Mouse (Mus musculus) intestine, embryonic 16.5 days (tissue): Measurements from ENCODE around the gene Ttll13. TPM values are rescaled to one million over a fixed set of nuclear protein-coding genes. Genes with fewer than 3 reads are reported as not detected.

Source experiments
- ATAC-seq: fragments of 200-750 bp; cut with Nextera tagmentation; 2 replicates; pipeline ENCODE4 v1.8.0; 2017; ENCODE audit warnings: moderate TSS enrichment, moderate library complexity
- H3K27ac ChIP-seq: fragments of 300-500 bp; sonication (generic); 2 replicates; pipeline ENCODE4 v1.5.1; 2014; ENCODE audit warnings: mild to moderate bottlenecking, low read length
- H3K27me3 ChIP-seq: fragments of 300-500 bp; sonication (generic); replicated peaks from 2 replicates; pipeline ENCODE4 v1.6.1; 2014; ENCODE audit warnings: low read length, control low read depth, mixed read lengths; ENCODE audit not compliant: control insufficient read depth, insufficient read depth
- H3K36me3 ChIP-seq: fragments of 300-500 bp; sonication (generic); 2 replicates; pipeline ENCODE4 v1.6.1; 2014; ENCODE audit warnings: low read length, control low read depth; ENCODE audit not compliant: control insufficient read depth, insufficient read depth
- H3K4me1 ChIP-seq: fragments of 300-500 bp; sonication (generic); 2 replicates; pipeline ENCODE4 v1.6.1; 2014; ENCODE audit warnings: low read length, control low read depth, mixed read lengths; ENCODE audit not compliant: control insufficient read depth, insufficient read depth
- H3K4me2 ChIP-seq: fragments of 300-500 bp; sonication (generic); 2 replicates; pipeline ENCODE4 v1.6.1; 2014; ENCODE audit warnings: low read depth, low read length, control low read depth
- H3K4me3 ChIP-seq: fragments of 300-500 bp; sonication (generic); 2 replicates; pipeline ENCODE4 v1.5.1; 2014; ENCODE audit warnings: mild to moderate bottlenecking, low read length
- H3K9ac ChIP-seq: fragments of 300-500 bp; sonication (generic); 2 replicates; pipeline ENCODE4 v1.6.1; 2014; ENCODE audit warnings: low read depth, low read length
- H3K9me3 ChIP-seq: fragments of 300-500 bp; sonication (generic); 2 replicates; pipeline ENCODE4 v1.6.1; 2016; ENCODE audit warnings: low read length, control low read depth; ENCODE audit not compliant: control insufficient read depth
- WGBS: fragments of 180-500 bp; shearing (Covaris S2); extraction: QIAGEN DNeasy Blood & Tissue Kit; methylation state at CpG from one replicate; pipeline ENCODE4 v1.1.7; 2014; 5-methylcytosine and 5-hydroxymethylcytosine counted together
- polyA plus RNA-seq: library from polyadenylated mRNA; unstranded; fragments of >200 nt; fragmentation: Nextera tagmentation; extraction: Ambion mirVana; gene quantifications from 2 replicates; pipeline ENCODE4 v1.2.1, GENCODE M21; 2015

The Ttll13 gene
- 0.56 and 0.69 TPM in 2 replicates for polyA plus RNA-seq

DNA sequence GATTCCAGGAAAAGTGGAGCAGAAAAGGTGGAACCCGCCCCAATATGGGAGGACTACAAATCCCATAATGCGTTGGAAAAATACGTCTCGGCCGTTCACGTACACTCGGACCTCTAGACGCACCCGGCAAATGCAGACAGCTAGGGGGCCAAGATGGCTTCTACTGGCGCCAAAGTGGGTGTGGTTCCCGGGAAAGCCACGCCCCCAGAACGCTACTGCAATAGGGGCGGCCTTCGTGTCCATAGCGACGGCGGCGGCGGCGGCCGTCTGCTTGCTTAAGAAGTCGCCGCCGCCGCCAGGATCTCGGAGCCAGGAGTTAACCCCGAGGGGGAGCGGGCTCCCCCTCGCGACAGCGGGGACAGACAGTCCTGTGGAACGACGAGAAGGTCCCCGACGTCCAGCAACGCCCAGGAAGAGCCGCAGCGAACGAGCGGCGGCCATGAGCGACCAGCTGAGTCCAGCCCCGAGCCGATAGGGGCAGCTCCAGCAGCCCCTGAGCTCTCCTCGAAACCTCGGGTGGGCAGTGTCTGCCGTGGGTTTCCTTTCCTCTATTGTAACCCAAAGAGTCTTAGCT is at the start of gene Ttll13:
Gene Ttll13, plus strand, starts transcription at position 229 of the 574 bp plus-strand sequence.
- Histone ChIP-seq H3K4me1 (0 out of 2 replicates have a peak, but pooled peaks cover 3% of the 10 kb centered on the region), H3K27me3 (no peaks in the 10 kb centered on the region), H3K4me3 (peak within 1 kb of the TSS; percentile 66), H3K27ac (peak within 1 kb of the TSS; percentile 77), H3K36me3 (no peaks in the 10 kb centered on the region), H3K9me3 (no peaks in the 10 kb centered on the region), H3K4me2 (peak within 1 kb of the TSS; percentile 73), H3K9ac (peak within 1 kb of the TSS; percentile 77)
- under 1% methylated on average over 48 of the region's 48 CpGs for WGBS
- ATAC-seq, result peak; percentile 97

DNA sequence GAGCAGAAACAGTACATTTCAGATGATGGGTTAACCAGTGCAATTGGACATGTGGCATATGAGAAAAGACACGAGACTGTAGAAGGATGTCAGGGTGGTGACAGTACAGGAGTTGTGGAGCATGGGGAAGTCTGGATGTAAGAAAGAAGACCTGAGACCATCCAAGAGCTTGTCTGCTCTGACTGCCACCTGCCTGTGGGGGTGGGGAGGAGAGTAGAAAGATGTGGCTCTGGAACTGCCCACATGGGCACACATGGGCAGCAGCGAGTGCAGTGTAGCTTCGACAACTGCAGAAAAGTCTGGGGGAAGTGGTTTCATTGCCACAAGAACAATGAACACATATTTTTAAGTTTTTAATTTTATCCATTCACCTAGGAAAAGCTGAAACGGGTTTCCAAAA is 48.8 kb upstream of the Ttll13 start:
- Histone ChIP-seq H3K27ac (peak overlapping the region; percentile 96), H3K4me2 (peak overlapping the region; percentile 69), H3K4me1 (peaks cover 43% of the 10 kb centered on the region), H3K9ac (peak overlapping the region; percentile 86), H3K27me3 (no peaks in the 10 kb centered on the region), H3K9me3 (no peaks in the 10 kb centered on the region), H3K4me3 (peak overlapping the region; percentile 85), H3K36me3 (no peaks in the 10 kb centered on the region)
- ATAC-seq, result no peak
- 10% methylated on average over 4 of the region's 4 CpGs for WGBS

DNA sequence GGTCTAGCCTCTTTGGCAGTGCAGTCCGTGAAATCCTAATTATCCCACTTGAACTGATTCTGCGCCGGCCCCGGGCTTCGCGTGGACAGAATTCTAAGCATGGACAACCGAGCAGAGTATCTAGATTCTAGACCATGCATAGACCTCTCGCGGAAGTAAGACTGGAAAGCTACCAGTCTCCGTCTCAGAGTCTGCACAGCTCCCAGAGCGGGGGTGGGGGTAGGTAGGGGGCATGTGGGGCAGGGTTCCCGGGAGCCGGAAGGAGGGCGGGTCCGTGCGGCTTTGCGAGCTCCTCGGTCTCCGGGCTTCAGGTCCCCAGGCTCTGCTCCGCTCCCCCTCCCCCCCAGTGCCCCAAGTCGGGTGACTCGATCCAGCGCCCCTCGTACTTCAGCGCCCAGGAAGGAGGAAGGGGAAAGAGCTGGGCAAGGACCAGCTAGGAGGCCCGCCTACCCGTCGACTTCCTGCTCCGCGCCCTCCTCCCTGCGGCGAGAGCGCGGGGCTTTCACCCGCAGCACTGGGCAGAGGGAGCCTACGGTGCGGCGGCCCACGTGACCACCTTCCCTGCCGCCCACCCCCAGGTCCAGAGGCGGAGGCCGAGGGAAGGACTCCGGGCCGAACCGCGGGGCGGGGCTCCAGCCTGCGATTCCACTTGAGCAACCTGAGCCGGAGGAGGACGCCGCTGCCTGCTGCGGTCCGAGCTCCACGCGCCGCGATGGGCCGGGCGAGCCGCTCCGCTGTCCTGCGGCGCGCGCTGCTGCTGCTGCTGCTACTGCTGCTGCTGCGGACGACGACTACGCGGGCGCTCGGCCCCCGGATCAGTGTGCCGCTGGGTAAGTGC is 48.0 kb upstream of the Ttll13 start:
- H3K4me3 ChIP-seq, result peak overlapping the region; percentile 85
- peak overlapping the region; percentile 86 for H3K9ac ChIP-seq
- H3K4me2 ChIP-seq, result peak overlapping the region; percentile 69
- peak overlapping the region; percentile 96 for H3K27ac ChIP-seq
- under 1% methylated on average over 67 of the region's 74 CpGs for WGBS
- H3K9me3 ChIP-seq, result no peaks in the 10 kb centered on the region
- H3K4me1 ChIP-seq, result peaks cover 42% of the 10 kb centered on the region
- ATAC-seq, result peak; percentile 92
- no peaks in the 10 kb centered on the region for H3K36me3 ChIP-seq
- no peaks in the 10 kb centered on the region for H3K27me3 ChIP-seq

DNA sequence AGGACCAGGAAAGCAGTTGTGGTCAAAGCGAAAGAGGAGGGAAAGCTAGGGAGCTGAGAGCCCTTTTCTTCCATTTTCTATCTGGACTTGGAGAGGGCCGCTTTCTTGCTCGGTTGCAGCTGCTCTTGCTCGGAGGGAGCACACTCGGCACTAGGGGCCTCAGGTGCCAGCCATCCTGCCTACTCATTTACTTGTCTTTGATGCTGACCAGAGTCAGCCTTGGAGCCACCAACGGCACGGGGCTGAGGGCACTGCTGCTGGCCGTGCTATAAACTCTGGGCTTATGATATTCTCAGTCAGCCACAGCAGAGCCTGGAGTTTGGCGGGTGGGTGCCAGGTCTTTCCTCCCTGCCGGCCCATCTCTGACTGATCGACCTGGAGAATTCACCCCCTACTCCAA is 47.3 kb upstream of the Ttll13 start:
- H3K27ac ChIP-seq, result peak overlapping the region; percentile 96
- peak overlapping the region; percentile 85 for H3K4me3 ChIP-seq
- H3K36me3 ChIP-seq, result no peaks in the 10 kb centered on the region
- peak overlapping the region; percentile 86 for H3K9ac ChIP-seq
- no peaks in the 10 kb centered on the region for H3K9me3 ChIP-seq
- WGBS, result 1% methylated on average over 11 of the region's 11 CpGs
- peak overlapping the region; percentile 69 for H3K4me2 ChIP-seq
- peaks cover 48% of the 10 kb centered on the region for H3K4me1 ChIP-seq
- peak; percentile 17; the same call in 1 of the 2 replicates for ATAC-seq
- no peaks in the 10 kb centered on the region for H3K27me3 ChIP-seq

DNA sequence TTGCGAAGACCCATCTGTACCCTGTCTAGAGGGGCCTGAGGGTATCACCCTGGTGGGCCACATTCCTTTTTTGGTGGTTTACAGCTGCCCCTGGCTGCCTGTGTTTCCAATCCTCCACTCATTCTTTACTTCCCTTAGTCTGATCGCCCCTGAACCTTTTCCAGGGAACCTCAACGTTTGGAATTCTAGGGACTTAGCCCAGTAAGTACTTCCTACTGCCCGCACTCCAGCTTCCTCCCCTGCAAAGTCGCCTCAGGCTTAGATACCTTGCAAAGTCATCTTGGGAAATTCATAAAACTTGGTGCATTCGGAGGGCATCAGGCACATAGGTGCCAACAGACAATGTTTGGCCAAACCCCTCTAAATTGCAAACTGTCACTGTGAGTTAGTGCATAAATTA is 46.9 kb upstream of the Ttll13 start:
- no peak for ATAC-seq
- Histone ChIP-seq H3K9ac (peak overlapping the region; percentile 86), H3K4me3 (peak overlapping the region; percentile 85), H3K27ac (peak overlapping the region; percentile 96), H3K4me1 (peaks cover 44% of the 10 kb centered on the region), H3K9me3 (no peaks in the 10 kb centered on the region), H3K27me3 (no peaks in the 10 kb centered on the region), H3K36me3 (no peaks in the 10 kb centered on the region), H3K4me2 (peak overlapping the region; percentile 69)
- WGBS, result 24% methylated on average over 6 of the region's 6 CpGs

DNA sequence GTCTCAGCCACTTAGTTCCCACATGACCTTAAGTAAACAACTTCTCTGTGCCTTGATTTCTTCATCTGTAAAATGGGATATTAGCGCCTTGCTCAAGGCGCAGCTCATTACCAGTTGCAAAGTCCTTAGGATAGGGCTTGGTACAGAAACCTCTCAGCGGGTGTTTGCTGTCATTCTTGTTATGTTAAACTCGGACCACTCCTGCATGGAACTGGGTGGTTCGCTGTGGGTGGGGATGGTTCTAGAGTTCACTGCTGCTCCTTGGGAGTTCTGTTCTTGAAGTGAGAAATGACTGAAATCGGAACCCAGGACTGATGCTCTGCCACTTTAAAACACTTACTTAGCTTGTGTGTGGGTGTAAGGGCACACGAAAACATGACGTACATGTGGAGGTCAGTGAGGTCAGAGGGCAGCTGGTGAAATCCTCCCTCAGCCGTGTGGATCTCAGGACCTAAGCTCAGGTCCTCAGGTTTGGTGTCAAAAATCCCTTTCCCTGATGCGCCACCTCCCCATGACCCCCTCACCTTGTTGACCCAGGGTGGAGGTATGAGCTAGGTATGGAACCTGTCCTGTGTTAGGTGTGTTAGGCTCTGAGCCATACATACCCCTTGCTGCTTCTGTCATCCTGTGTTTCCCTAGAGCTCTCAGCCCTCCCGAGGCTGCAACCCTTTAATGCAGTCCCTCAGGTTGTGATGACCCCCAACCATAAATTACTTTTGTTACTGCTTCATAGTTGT is 46.2 kb upstream of the Ttll13 start:
- 71% methylated on average over 11 of the region's 11 CpGs for WGBS
- ATAC-seq, result no peak
- peak overlapping the region; percentile 86; the same call in 1 of the 2 replicates for H3K9ac ChIP-seq
- H3K27me3 ChIP-seq, result no peaks in the 10 kb centered on the region
- H3K4me3 ChIP-seq, result peak overlapping the region; percentile 85
- peaks cover 44% of the 10 kb centered on the region for H3K4me1 ChIP-seq
- no peak overlapping the region for H3K27ac ChIP-seq
- no peaks in the 10 kb centered on the region for H3K9me3 ChIP-seq
- peak overlapping the region; percentile 69 for H3K4me2 ChIP-seq
- H3K36me3 ChIP-seq, result no peaks in the 10 kb centered on the region

DNA sequence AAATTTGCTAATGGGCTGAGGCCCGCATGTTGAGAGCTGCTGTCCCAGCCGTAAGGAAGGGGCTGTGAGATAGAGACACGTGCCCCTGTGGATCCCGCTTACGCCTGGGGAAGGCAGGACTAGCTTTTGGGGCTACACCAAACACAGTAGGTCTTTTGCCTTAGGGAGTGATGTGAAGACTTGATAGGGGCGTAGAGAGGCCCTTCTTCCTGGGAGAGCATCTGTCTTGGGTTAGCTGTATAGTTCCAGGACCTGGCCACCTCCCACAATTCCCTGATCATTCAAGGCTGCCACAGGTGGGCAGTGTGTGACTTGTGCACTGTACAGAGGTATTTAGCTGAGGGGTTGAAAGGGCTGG is 45.6 kb upstream of the Ttll13 start:
- no peak for ATAC-seq
- no peaks in the 10 kb centered on the region for H3K9me3 ChIP-seq
- no peak overlapping the region for H3K4me3 ChIP-seq
- no peak overlapping the region for H3K9ac ChIP-seq
- H3K27ac ChIP-seq, result no peak overlapping the region
- WGBS, result 84% methylated on average over 6 of the region's 6 CpGs
- H3K4me2 ChIP-seq, result no peak overlapping the region
- peaks cover 46% of the 10 kb centered on the region for H3K4me1 ChIP-seq
- no peaks in the 10 kb centered on the region for H3K27me3 ChIP-seq
- H3K36me3 ChIP-seq, result no peaks in the 10 kb centered on the region

DNA sequence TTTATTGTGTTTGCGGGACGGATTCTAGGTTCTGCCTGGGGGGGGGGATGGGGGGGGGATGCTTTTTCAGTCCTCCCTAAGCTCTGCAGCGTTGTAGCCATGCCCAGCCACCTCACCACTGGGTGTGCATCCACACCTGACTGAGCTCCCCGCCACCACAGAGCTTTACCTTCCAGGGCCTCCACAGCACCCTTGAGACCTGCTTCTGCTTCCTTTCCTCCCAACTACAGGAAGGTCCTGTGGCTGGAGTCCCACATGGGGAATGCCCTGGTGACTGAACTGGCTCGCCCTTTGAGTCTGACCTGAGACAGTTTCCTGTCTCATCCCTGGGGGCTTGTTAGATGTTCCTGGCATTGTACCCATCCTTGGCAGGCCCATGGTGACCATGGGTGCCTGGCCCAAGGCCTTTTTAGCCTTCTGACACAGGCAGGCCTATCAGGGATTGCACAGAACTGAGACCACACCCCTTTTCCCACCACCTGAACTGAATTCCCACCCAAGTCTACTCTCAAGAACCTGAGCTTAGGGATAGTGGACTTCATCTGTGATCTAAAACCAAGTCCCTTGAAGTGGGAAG is 45.1 kb upstream of the Ttll13 start:
- WGBS, result 83% methylated on average over 5 of the region's 5 CpGs
- ATAC-seq, result no peak
- no peaks in the 10 kb centered on the region for H3K9me3 ChIP-seq
- peaks cover 51% of the 10 kb centered on the region for H3K4me1 ChIP-seq
- no peaks in the 10 kb centered on the region for H3K27me3 ChIP-seq
- H3K9ac ChIP-seq, result no peak overlapping the region
- no peaks in the 10 kb centered on the region for H3K36me3 ChIP-seq
- H3K4me2 ChIP-seq, result no peak overlapping the region
- H3K27ac ChIP-seq, result no peak overlapping the region
- no peak overlapping the region for H3K4me3 ChIP-seq
